Mouse (Mus musculus) thymus, postnatal 0 days (tissue): Measurements from ENCODE around the gene Elovl3. TPM values are rescaled to one million over a fixed set of nuclear protein-coding genes. Genes with fewer than 3 reads are reported as not detected.

ENCODE experiments used
- polyA plus RNA-seq: library from polyadenylated mRNA; unstranded; fragments of >200 nt; fragmentation: Nextera tagmentation; extraction: Ambion mirVana; gene quantifications from 2 replicates; pipeline ENCODE4 v1.2.1, GENCODE M21; 2015

Elovl3 gene
- polyA plus RNA-seq, 1 experiment from 2014 or later = 0.08 TPM

Other genes with a start within 250 kb of the Elovl3 start
- gene Armh3, start 133.4 kb upstream of the Elovl3 start, polyA plus RNA-seq = 10.4 and 10.7 TPM in 2 replicates
- 7.5 and 8.0 TPM in 2 replicates for gene Hps6, start 128.4 kb upstream of the Elovl3 start, polyA plus RNA-seq
- 11.6 and 12.8 TPM in 2 replicates for gene Pprc1, start 87.0 kb upstream of the Elovl3 start, polyA plus RNA-seq
- gene Ldb1, start 86.7 kb upstream of the Elovl3 start, polyA plus RNA-seq = 140 and 157 TPM in 2 replicates
- gene Nolc1, start 56.0 kb upstream of the Elovl3 start, polyA plus RNA-seq = 90.2 and 102 TPM in 2 replicates
- gene Pitx3, start 16.4 kb downstream of the Elovl3 start, polyA plus RNA-seq = not detected in 2 replicates
- gene Gbf1, start 20.6 kb downstream of the Elovl3 start, polyA plus RNA-seq = 28.6 and 28.7 TPM in 2 replicates
- 29.1 and 31.3 TPM in 2 replicates for gene Nfkb2, start 172.4 kb downstream of the Elovl3 start, polyA plus RNA-seq
- 4.6 and 5.3 TPM in 2 replicates for gene Psd, start 195.3 kb downstream of the Elovl3 start, polyA plus RNA-seq
- 8.3 and 9.1 TPM in 2 replicates for gene Fbxl15, start 196.3 kb downstream of the Elovl3 start, polyA plus RNA-seq
- gene Cuedc2, start 206.8 kb downstream of the Elovl3 start, polyA plus RNA-seq = 152 and 155 TPM in 2 replicates
- 7.5 and 8.1 TPM in 2 replicates for gene Mfsd13a, start 209.2 kb downstream of the Elovl3 start, polyA plus RNA-seq
- 1.1 and 1.5 TPM in 2 replicates for gene 2310034G01Rik, start 218.4 kb downstream of the Elovl3 start, polyA plus RNA-seq